ENCODE assay signal across 28 mouse cellular contexts in genomic region chrX:77765153-77765552, GRCm38 (mm10).
"Had no signal": no experiment of that assay in that cellular context is flagged by ENCODE, and none has a peak within 500 bp of the region (broad histone marks: within the 10 kb centered on the region; RNA-seq: fewer than 3 reads in every experiment).

No protein-coding gene starts in this region.

- H3K4me1 ChIP-seq: heart, embryonic 13.5 days; heart, embryonic 15.5 days; hindbrain, embryonic 10.5 days; hindbrain, embryonic 12.5 days; intestine, embryonic 15.5 days; kidney, embryonic 15.5 days; limb, embryonic 13.5 days; limb, embryonic 15.5 days; liver, embryonic 12.5 days had no signal

- H3K27me3 ChIP-seq: heart, embryonic 13.5 days; heart, embryonic 15.5 days; hindbrain, embryonic 12.5 days; intestine, embryonic 15.5 days; kidney, embryonic 15.5 days; limb, embryonic 13.5 days; limb, embryonic 15.5 days; liver, embryonic 12.5 days had no signal

- H3K36me3 ChIP-seq: heart, embryonic 15.5 days; intestine, embryonic 15.5 days; liver, embryonic 12.5 days had no signal

- ATAC-seq: hindbrain, embryonic 16.5 days; inflammation-experienced regulatory T-cells, adult 6 months; intestine, embryonic 15.5 days; intestine, postnatal 0 days; liver, embryonic 12.5 days had no signal

- DNase-seq: gastrocnemius, adult 2 months; gastrocnemius, postnatal 14 days; gastrocnemius, postnatal 36 days; heart, adult 2 months; heart, postnatal 4 days; kidney, adult 18-20 months; kidney, adult 9 months; kidney, postnatal 14 days; kidney, postnatal 36 days; layer of hippocampus, adult 9-11 months; layer of hippocampus, postnatal 36 days; left cerebral cortex, postnatal 4 days; lung, adult 18-20 months had no signal

- H3K4me3 ChIP-seq: gastrocnemius, adult 2 months; heart, adult 2 months; heart, embryonic 13.5 days; heart, embryonic 15.5 days; hindbrain, embryonic 10.5 days; hindbrain, embryonic 12.5 days; intestine, embryonic 15.5 days; kidney, embryonic 15.5 days; limb, embryonic 13.5 days; limb, embryonic 15.5 days; liver, embryonic 12.5 days had no signal

- H3K27ac ChIP-seq: gastrocnemius, adult 2 months; heart, adult 2 months; heart, embryonic 13.5 days; heart, embryonic 15.5 days; hindbrain, embryonic 10.5 days; hindbrain, embryonic 12.5 days; hindbrain, embryonic 14.5 days; intestine, embryonic 15.5 days; kidney, embryonic 15.5 days; kidney, postnatal 0 days; limb, embryonic 13.5 days; limb, embryonic 15.5 days; liver, embryonic 12.5 days; liver, embryonic 14.5 days had no signal
